Mouse (Mus musculus) hindbrain, embryonic 16.5 days (tissue): ENCODE measurements around the gene Stk32b. TPM values are rescaled to one million over a fixed set of nuclear protein-coding genes. Genes with fewer than 3 reads are reported as not detected.

Experiments
- ATAC-seq: fragments of 200-750 bp; cut with Nextera tagmentation; 2 replicates; pipeline ENCODE4 v1.8.0; 2017; ENCODE audit warnings: moderate TSS enrichment, moderate library complexity
- H3K27ac ChIP-seq: fragments of 300-500 bp; sonication (generic); 2 replicates; pipeline ENCODE4 v1.5.1; 2014; ENCODE audit warnings: low read depth, mild to moderate bottlenecking, control low read depth, low read length, moderate library complexity
- H3K27me3 ChIP-seq: fragments of 300-500 bp; sonication (generic); replicated peaks from 2 replicates; pipeline ENCODE4 v1.6.1; 2014; ENCODE audit warnings: low read length; ENCODE audit not compliant: control insufficient read depth, insufficient read depth
- H3K36me3 ChIP-seq: fragments of 300-500 bp; sonication (generic); 2 replicates; pipeline ENCODE4 v1.6.1; 2014; ENCODE audit warnings: mild to moderate bottlenecking, low read length, moderate library complexity, mixed read lengths; ENCODE audit not compliant: control insufficient read depth, insufficient read depth
- H3K4me1 ChIP-seq: fragments of 300-500 bp; sonication (generic); 2 replicates; pipeline ENCODE4 v1.6.1; 2014; ENCODE audit warnings: low read depth, low read length; ENCODE audit not compliant: control insufficient read depth, insufficient read depth
- H3K4me2 ChIP-seq: fragments of 300-500 bp; sonication (generic); 2 replicates; pipeline ENCODE4 v1.6.1; 2014; ENCODE audit warnings: mild to moderate bottlenecking, low read length, control low read depth, moderate library complexity
- H3K4me3 ChIP-seq: fragments of 300-500 bp; sonication (generic); 2 replicates; pipeline ENCODE4 v1.5.1; 2014; ENCODE audit warnings: mild to moderate bottlenecking, low read length, control low read depth, moderate library complexity
- H3K9ac ChIP-seq: fragments of 300-500 bp; sonication (generic); 2 replicates; pipeline ENCODE4 v1.6.1; 2014; ENCODE audit warnings: low read depth, mild to moderate bottlenecking, control low read depth, low read length, moderate library complexity
- H3K9me3 ChIP-seq: fragments of 300-500 bp; sonication (generic); 2 replicates; pipeline ENCODE4 v1.6.1; 2014; ENCODE audit warnings: mild to moderate bottlenecking, low read length, moderate library complexity; ENCODE audit not compliant: control insufficient read depth
- WGBS: fragments of 180-500 bp; shearing (Covaris S2); extraction: QIAGEN DNeasy Blood & Tissue Kit; methylation state at CpG from one replicate; pipeline ENCODE4 v1.1.7; 2014; 5-methylcytosine and 5-hydroxymethylcytosine counted together
- polyA plus RNA-seq: library from polyadenylated mRNA; unstranded; fragments of >200 nt; fragmentation: Nextera tagmentation; extraction: Ambion mirVana; gene quantifications from 2 replicates; pipeline ENCODE4 v1.2.1, GENCODE M21; 2015

The Stk32b gene
- polyA plus RNA-seq, 1 experiment from 2014 or later: 32.8 TPM

GRCm38 (mm10) chr5:37512479-37512878 is 204.5 kb downstream of the Stk32b start:
- H3K4me2 ChIP-seq: no peak overlapping the region
- ATAC-seq: no peak
- no peaks in the 10 kb centered on the region for H3K36me3 ChIP-seq
- H3K9me3 ChIP-seq: no peaks in the 10 kb centered on the region
- no peak overlapping the region for H3K9ac ChIP-seq
- no peak overlapping the region for H3K4me3 ChIP-seq
- H3K27me3 ChIP-seq: no peaks in the 10 kb centered on the region
- WGBS: 34% methylated on average over 2 of the region's 2 CpGs
- no peak overlapping the region for H3K27ac ChIP-seq
- H3K4me1 ChIP-seq: no peaks in the 10 kb centered on the region

DNA sequence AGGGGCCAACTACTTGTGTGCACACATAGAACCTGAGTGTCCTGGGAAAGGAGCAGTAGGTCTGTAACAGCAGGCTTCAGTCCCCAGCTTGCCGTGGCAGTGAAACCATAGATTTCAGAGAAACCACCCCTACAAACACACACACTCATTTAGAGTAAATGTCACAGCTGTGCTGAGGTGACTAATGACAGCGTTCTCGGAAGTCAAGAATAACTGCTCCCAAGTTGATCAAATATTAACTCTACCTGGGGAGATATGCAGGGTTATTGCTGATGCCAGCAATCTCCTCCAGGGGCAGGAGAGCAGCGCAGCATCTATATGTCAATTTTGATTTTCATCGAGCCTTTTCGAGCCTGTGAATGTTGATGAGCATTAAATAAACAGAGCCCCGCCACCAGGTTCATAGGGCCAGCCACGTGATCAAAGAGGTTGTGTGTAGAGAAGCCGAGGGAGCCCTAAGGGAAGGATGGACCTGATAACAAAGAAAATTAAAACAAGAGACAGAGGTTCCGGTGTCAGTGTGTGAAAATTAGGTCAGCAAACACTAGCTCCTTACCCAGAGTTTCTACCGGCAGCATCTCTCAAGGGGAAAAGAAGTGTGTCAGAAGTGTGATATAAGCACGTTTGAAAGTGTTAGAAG is 210.0 kb downstream of the Stk32b start:
- no peak overlapping the region for H3K9ac ChIP-seq
- peak; percentile 40; the same call in 1 of the 2 replicates for ATAC-seq
- no peaks in the 10 kb centered on the region for H3K9me3 ChIP-seq
- no peak overlapping the region for H3K4me3 ChIP-seq
- no peaks in the 10 kb centered on the region; the same call in 1 of the 2 replicates for H3K4me1 ChIP-seq
- no peaks in the 10 kb centered on the region for H3K36me3 ChIP-seq
- 50% methylated on average over 12 of the region's 12 CpGs for WGBS
- H3K27me3 ChIP-seq: no peaks in the 10 kb centered on the region
- no peak overlapping the region for H3K27ac ChIP-seq
- H3K4me2 ChIP-seq: no peak overlapping the region

GRCm38 (mm10) chr5:37494984-37495476 is 221.9 kb downstream of the Stk32b start:
- Histone ChIP-seq H3K27ac (no peak overlapping the region), H3K4me2 (no peak overlapping the region), H3K9me3 (no peaks in the 10 kb centered on the region), H3K27me3 (no peaks in the 10 kb centered on the region), H3K9ac (no peak overlapping the region), H3K4me1 (no peaks in the 10 kb centered on the region), H3K4me3 (no peak overlapping the region), H3K36me3 (no peaks in the 10 kb centered on the region)
- no peak for ATAC-seq
- 93% methylated on average over 3 of the region's 3 CpGs for WGBS

DNA sequence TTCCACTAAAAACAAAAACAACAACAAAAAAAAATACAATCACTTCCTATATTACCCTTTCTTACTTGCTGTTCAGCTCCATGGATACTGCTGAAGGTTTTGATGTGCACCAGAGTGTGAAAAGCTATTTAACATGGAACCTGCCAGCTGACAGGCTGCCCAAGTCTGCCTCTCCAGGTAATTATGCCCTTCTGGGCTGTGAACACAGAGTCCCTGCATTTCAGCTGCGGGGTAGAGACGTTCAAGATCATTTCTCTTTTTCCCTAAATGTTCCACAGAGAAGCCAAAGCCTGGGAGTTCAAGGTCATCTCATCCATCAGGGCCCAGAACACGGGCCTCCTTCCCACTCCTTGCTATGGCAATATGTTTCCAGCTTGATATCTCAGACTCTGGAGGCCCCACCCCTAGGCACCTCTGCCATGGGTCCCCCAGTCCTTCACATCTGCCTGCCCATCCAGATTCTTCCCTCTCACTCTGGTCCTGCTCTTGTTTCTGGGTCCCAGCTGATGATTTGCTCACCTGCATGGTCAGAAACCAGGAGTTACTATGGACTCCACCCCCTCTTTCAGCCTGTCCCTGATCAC is 244.9 kb downstream of the Stk32b start:
- peak; percentile 52 for ATAC-seq
- no peak overlapping the region for H3K4me2 ChIP-seq
- peaks cover 5% of the 10 kb centered on the region; the same call in 1 of the 2 replicates for H3K9me3 ChIP-seq
- H3K36me3 ChIP-seq: no peaks in the 10 kb centered on the region
- H3K27me3 ChIP-seq: no peaks in the 10 kb centered on the region
- no peak overlapping the region; the same call in 1 of the 2 replicates for H3K27ac ChIP-seq
- WGBS: 62% methylated on average over 3 of the region's 3 CpGs
- no peak overlapping the region for H3K4me3 ChIP-seq
- H3K4me1 ChIP-seq: no peaks in the 10 kb centered on the region
- no peak overlapping the region for H3K9ac ChIP-seq

DNA sequence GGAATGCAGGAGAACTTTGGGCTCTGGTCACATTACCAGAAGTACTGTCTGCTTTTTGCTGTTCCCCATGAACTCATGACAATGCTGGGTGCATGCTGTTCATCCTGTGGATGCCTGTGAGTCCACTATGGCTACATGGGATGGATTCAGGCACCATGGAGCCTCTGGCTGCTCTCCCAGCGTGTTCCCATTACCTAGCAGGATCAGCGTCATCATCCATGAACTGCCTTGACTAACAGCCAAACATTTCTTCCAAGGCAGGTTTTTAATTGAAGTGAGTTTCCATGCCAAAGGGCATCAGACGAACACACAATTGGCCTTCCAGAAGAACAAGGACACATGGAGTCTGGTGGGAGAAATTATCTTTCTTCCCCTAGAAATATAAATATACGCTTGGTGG is 245.4 kb downstream of the Stk32b start:
- Histone ChIP-seq H3K4me3 (no peak overlapping the region), H3K36me3 (no peaks in the 10 kb centered on the region), H3K9ac (no peak overlapping the region), H3K4me2 (no peak overlapping the region), H3K9me3 (peaks cover 5% of the 10 kb centered on the region; the same call in 1 of the 2 replicates), H3K27me3 (no peaks in the 10 kb centered on the region), H3K4me1 (no peaks in the 10 kb centered on the region), H3K27ac (no peak overlapping the region)
- ATAC-seq: no peak
- WGBS: 64% methylated on average over 4 of the region's 4 CpGs

- no peak for ATAC-seq
- Histone ChIP-seq H3K4me2 (no peak overlapping the region), H3K27me3 (no peaks in the 10 kb centered on the region), H3K4me3 (no peak overlapping the region), H3K4me1 (no peaks in the 10 kb centered on the region), H3K27ac (no peak overlapping the region), H3K36me3 (no peaks in the 10 kb centered on the region), H3K9me3 (peaks cover 5% of the 10 kb centered on the region; the same call in 1 of the 2 replicates), H3K9ac (no peak overlapping the region)
- 56% methylated on average over 5 of the region's 5 CpGs for WGBS
Measured at GRCm38 (mm10) chr5:37469031-37469430, 247.9 kb downstream of the Stk32b start.

DNA sequence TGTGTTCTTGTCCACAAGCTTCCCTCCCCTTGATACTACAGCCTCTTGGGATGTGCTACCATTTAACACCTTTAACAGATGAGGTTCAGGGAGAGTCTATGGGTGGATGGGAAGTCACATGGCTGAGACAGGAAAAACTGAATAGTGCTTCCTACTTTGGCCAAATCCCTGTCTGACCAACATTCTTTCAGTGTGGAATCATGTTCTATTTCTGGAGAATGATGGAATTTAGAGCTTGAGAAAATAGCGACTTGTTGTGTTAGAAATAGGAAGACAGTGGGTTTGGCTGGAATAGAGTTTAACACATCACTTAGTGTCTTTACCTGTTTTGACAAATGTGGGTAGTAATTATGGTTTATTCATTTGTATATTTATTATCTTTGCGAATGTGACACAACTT is 249.3 kb downstream of the Stk32b start:
- Histone ChIP-seq H3K9ac (no peak overlapping the region), H3K4me2 (no peak overlapping the region), H3K9me3 (peaks cover 5% of the 10 kb centered on the region; the same call in 1 of the 2 replicates), H3K4me3 (no peak overlapping the region), H3K27ac (no peak overlapping the region), H3K36me3 (no peaks in the 10 kb centered on the region), H3K4me1 (no peaks in the 10 kb centered on the region), H3K27me3 (no peaks in the 10 kb centered on the region)
- 91% methylated on average over 2 of the region's 2 CpGs for WGBS
- no peak for ATAC-seq

DNA sequence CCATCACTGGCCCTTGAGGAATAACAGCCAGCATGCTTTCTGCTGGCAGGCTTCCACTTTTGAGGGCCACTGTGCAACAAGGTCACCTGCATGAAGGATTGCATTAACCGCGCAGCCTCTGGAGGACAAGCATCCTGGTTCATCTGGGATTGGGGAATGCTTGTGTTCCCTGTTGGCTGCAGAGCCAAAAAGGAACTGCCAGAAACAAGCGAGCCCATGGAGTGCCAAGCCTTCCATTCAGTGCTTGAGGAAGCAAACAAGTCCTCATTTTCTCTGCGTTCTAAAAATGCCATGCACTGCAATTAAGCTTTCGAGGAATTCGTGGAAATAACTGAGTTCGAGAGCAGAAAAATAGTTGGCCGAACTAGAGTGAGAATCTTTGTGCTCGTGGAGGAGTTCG is 251.5 kb downstream of the Stk32b start:
- Histone ChIP-seq H3K27ac (no peak overlapping the region), H3K9me3 (no peaks in the 10 kb centered on the region), H3K27me3 (no peaks in the 10 kb centered on the region), H3K4me3 (no peak overlapping the region), H3K9ac (no peak overlapping the region), H3K4me2 (no peak overlapping the region), H3K36me3 (no peaks in the 10 kb centered on the region), H3K4me1 (no peaks in the 10 kb centered on the region)
- 91% methylated on average over 10 of the region's 10 CpGs for WGBS
- ATAC-seq: no peak

GRCm38 (mm10) chr5:37458236-37458635 is 258.7 kb downstream of the Stk32b start:
- H3K9ac ChIP-seq: no peak overlapping the region
- no peaks in the 10 kb centered on the region for H3K27me3 ChIP-seq
- no peak overlapping the region for H3K27ac ChIP-seq
- WGBS: 78% methylated on average over 2 of the region's 2 CpGs
- no peaks in the 10 kb centered on the region; the same call in 1 of the 2 replicates for H3K9me3 ChIP-seq
- no peaks in the 10 kb centered on the region for H3K4me1 ChIP-seq
- no peak overlapping the region for H3K4me2 ChIP-seq
- no peak for ATAC-seq
- no peak overlapping the region for H3K4me3 ChIP-seq
- H3K36me3 ChIP-seq: peaks cover 7% of the 10 kb centered on the region
